Mouse (Mus musculus): ENCODE results near the gene Drd5. TPM values are rescaled to one million over a fixed set of nuclear protein-coding genes. Genes with fewer than 3 reads are reported as not detected.

Gene Drd5
- total RNA-seq, 2 experiments from 2014 or later, result 15.1 to 18.0 TPM

- Histone ChIP-seq H3K4me3 (no peak overlapping the region), H3K27ac (no peak overlapping the region)
- TF ChIP-seq CTCF (conservative IDR thresholded peaks at IDR 0.05), result no peak
- no peak for DNase-seq (ENCODE audit: low spot score in 2 of 2)
These were observed 13.9 kb upstream of the Drd5 start for GRCm38 (mm10) chr5:38305241-38305640.

- H3K27ac ChIP-seq, result peak overlapping the region; percentile 74
- TF ChIP-seq CTCF (conservative IDR thresholded peaks at IDR 0.05), result peak; percentile 94
- DNase-seq (ENCODE audit: low spot score in 2 of 2), result peak; percentile 87 to 94
- H3K4me3 ChIP-seq, result peak overlapping the region; percentile 53
These were observed 11.7 kb upstream of the Drd5 start for GRCm38 (mm10) chr5:38307255-38308101.

GRCm38 (mm10) chr5:38308873-38309272 lies 10.3 kb upstream of the Drd5 start:
- Histone ChIP-seq H3K4me3 (no peak overlapping the region), H3K27ac (no peak overlapping the region)
- DNase-seq (ENCODE audit: low spot score in 2 of 2), result peak; percentile 33 to 68
- TF ChIP-seq CTCF (conservative IDR thresholded peaks at IDR 0.05), result peak; percentile 80

GRCm38 (mm10) chr5:38309795-38310194 lies 9.4 kb upstream of the Drd5 start:
- no peak for TF ChIP-seq CTCF (conservative IDR thresholded peaks at IDR 0.05)
- no peak overlapping the region for H3K4me3 ChIP-seq
- no peak overlapping the region for H3K27ac ChIP-seq
- no peak for DNase-seq (ENCODE audit: low spot score in 2 of 2)

GRCm38 (mm10) chr5:38333381-38333780 lies 14.2 kb downstream of the Drd5 start:
- TF ChIP-seq CTCF (conservative IDR thresholded peaks at IDR 0.05), result no peak
- DNase-seq (ENCODE audit: low spot score in 2 of 2), result no peak
- no peak overlapping the region for H3K4me3 ChIP-seq
- H3K27ac ChIP-seq, result no peak overlapping the region

GRCm38 (mm10) chr5:38334582-38334981 lies 15.4 kb downstream of the Drd5 start:
- Histone ChIP-seq H3K27ac (0 out of 2 replicates have a peak overlapping the region, but pooled peaks have one; percentile 10), H3K4me3 (no peak overlapping the region)
- peak; percentile 57 for TF ChIP-seq CTCF (conservative IDR thresholded peaks at IDR 0.05)
- DNase-seq (ENCODE audit: low spot score in 2 of 2), result no peak

GRCm38 (mm10) chr5:38343101-38343500 lies 23.9 kb downstream of the Drd5 start:
- TF ChIP-seq CTCF (conservative IDR thresholded peaks at IDR 0.05), result no peak
- DNase-seq (ENCODE audit: low spot score in 2 of 2), result no peak
- no peak overlapping the region for H3K27ac ChIP-seq

GRCm38 (mm10) chr5:38346646-38347432 lies 27.7 kb downstream of the Drd5 start:
- no peak for DNase-seq (ENCODE audit: low spot score in 2 of 2)
- no peak overlapping the region for H3K27ac ChIP-seq
- H3K4me3 ChIP-seq, result no peak overlapping the region
- TF ChIP-seq CTCF (conservative IDR thresholded peaks at IDR 0.05), result no peak

More at GRCm38 (mm10) chr5:38343101-38343500, 23.9 kb downstream of the Drd5 start:
- no peak overlapping the region for H3K4me3 ChIP-seq

- H3K27ac ChIP-seq, result no peak overlapping the region
- no peak overlapping the region for H3K4me3 ChIP-seq
- TF ChIP-seq CTCF (conservative IDR thresholded peaks at IDR 0.05), result no peak
- no peak for DNase-seq (ENCODE audit: low spot score in 2 of 2)
These were observed 31.3 kb downstream of the Drd5 start for GRCm38 (mm10) chr5:38350351-38350929.

GRCm38 (mm10) chr5:38356927-38357326 lies 37.8 kb downstream of the Drd5 start:
- Histone ChIP-seq H3K4me3 (no peak overlapping the region), H3K27ac (peak overlapping the region; percentile 94)
- peak; percentile 66 to 73 for DNase-seq (ENCODE audit: low spot score in 2 of 2)
- TF ChIP-seq CTCF (conservative IDR thresholded peaks at IDR 0.05), result no peak

GRCm38 (mm10) chr5:38359716-38360115 lies 40.5 kb downstream of the Drd5 start:
- peak; percentile 41 to 60 for DNase-seq (ENCODE audit: low spot score in 2 of 2)
- no peak for TF ChIP-seq CTCF (conservative IDR thresholded peaks at IDR 0.05)
- H3K4me3 ChIP-seq, result no peak overlapping the region
- H3K27ac ChIP-seq, result peak overlapping the region; percentile 95

- no peak for TF ChIP-seq CTCF (conservative IDR thresholded peaks at IDR 0.05)
- peak; percentile 57 to 85 for DNase-seq (ENCODE audit: low spot score in 2 of 2)
- Histone ChIP-seq H3K4me3 (no peak overlapping the region), H3K27ac (peak overlapping the region; percentile 81)
These were observed 45.2 kb downstream of the Drd5 start for GRCm38 (mm10) chr5:38364396-38364795.

GRCm38 (mm10) chr5:38365521-38365920 lies 46.4 kb downstream of the Drd5 start:
- Histone ChIP-seq H3K4me3 (no peak overlapping the region), H3K27ac (peak overlapping the region; percentile 81)
- no peak for TF ChIP-seq CTCF (conservative IDR thresholded peaks at IDR 0.05)
- no peak for DNase-seq (ENCODE audit: low spot score in 2 of 2)

Measured in layer of hippocampus, adult 2 months (tissue).